Mouse (Mus musculus) heart, postnatal 4 days (tissue): ENCODE results near the gene Hook1. TPM values are rescaled to one million over a fixed set of nuclear protein-coding genes. Genes with fewer than 3 reads are reported as not detected.
"Not testable (repeated sequence)": the region's sequence is repeated elsewhere in the genome, so short reads cannot be mapped to it uniquely, and the experiment has no call there.

Experiments used
- DNase-seq: peaks from one replicate; pipeline ENCODE4 v3.0.0; 2021
- total RNA-seq, 2 experiments: library from RNA; stranded (reverse); gene quantifications; 2 replicates each; pipeline ENCODE4 v1.2.3; 2021

Gene Hook1
- 10 to 100 TPM in 1 of 2 experiments, 1 to 10 TPM in 1; 8.3 to 10.7 TPM for total RNA-seq

GRCm38 (mm10) chr4:95966928-95967724 is at the start of gene Hook1:
TSS of gene Hook1 (plus strand) at chr4:95967240.
- peak; percentile 93 for DNase-seq

GRCm38 (mm10) chr4:95917703-95918102 is 49.3 kb upstream of the Hook1 start:
- DNase-seq: no peak

- DNase-seq: no peak
Measured at GRCm38 (mm10) chr4:95920448-95920847, 46.6 kb upstream of the Hook1 start.

GRCm38 (mm10) chr4:95924210-95925184 is 42.5 kb upstream of the Hook1 start:
- peak; percentile 84 for DNase-seq

- DNase-seq: no peak
Measured at GRCm38 (mm10) chr4:95928846-95929245, 38.2 kb upstream of the Hook1 start.

GRCm38 (mm10) chr4:95929936-95930335 is 37.1 kb upstream of the Hook1 start:
- DNase-seq: no peak

- DNase-seq: no peak
Measured at GRCm38 (mm10) chr4:95931331-95931730, 35.7 kb upstream of the Hook1 start.

- DNase-seq: no peak
Measured at GRCm38 (mm10) chr4:95933801-95934356, 33.2 kb upstream of the Hook1 start.

GRCm38 (mm10) chr4:95934384-95935035 is 32.5 kb upstream of the Hook1 start:
- no peak for DNase-seq

GRCm38 (mm10) chr4:95938701-95939100 is 28.3 kb upstream of the Hook1 start:
- no peak for DNase-seq

- no peak for DNase-seq
Measured at GRCm38 (mm10) chr4:95947896-95948295, 19.1 kb upstream of the Hook1 start.

GRCm38 (mm10) chr4:95953328-95953727 is 13.7 kb upstream of the Hook1 start:
- DNase-seq: no peak

GRCm38 (mm10) chr4:95982221-95982620 is 15.2 kb downstream of the Hook1 start:
- not testable (repeated sequence) for DNase-seq

- DNase-seq: no peak
Measured at GRCm38 (mm10) chr4:96016875-96017274, 49.8 kb downstream of the Hook1 start.

GRCm38 (mm10) chr4:96022803-96023202 is 55.8 kb downstream of the Hook1 start:
- no peak for DNase-seq

GRCm38 (mm10) chr4:96028412-96028811 is 61.4 kb downstream of the Hook1 start:
- no peak for DNase-seq

- no peak for DNase-seq
Measured at GRCm38 (mm10) chr4:96060106-96060505, 93.1 kb downstream of the Hook1 start.

- DNase-seq: no peak
Measured at GRCm38 (mm10) chr4:96062045-96062444, 95.0 kb downstream of the Hook1 start.
